Comparison of ENCODE assay signal across 8 mouse cellular contexts in the genomic region with DNA sequence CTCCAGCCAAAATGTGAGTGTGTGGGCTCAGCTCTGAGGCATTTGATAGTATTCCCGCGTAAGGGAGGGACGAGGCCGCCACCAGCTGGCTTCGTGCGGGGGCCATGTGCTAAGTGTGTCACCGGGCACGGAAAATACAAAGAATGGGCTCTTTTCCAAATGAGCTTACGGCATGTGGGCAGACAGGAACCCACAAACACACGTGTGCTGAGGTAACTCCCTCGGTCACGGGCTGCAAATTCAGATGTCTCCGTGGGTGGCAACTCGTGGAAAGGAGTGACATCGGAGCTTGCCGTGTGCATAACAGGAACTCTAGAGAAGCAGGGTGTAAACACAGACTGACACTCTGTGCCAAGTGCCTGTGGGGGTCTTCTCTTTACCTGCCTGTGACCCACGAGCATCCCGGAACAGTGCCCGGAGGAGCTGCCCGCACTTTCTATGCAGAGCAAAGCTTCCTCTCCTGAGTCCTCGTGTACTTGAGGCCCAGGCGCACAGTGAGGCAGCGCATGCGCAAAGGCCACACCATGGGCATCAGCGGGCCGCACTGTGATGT.
A peak's percentile ranks its signal among the peaks of the same experiment; 100 is the strongest.
DNase-seq lines count a peak whose midpoint lies in the region; ATAC-seq and TF ChIP-seq lines count a peak whose summit lies in the region.
"Had no signal": no experiment of that assay in that cellular context is flagged by ENCODE, and none has a peak within 500 bp of the region (broad histone marks: within the 10 kb centered on the region; RNA-seq: fewer than 3 reads in every experiment).

No protein-coding gene starts in this region.

- peak; percentile 11 for DNase-seq in limb, embryonic 14.5 days (ENCODE audit: low spot score)
- no peak for DNase-seq in limb, embryonic 10.5 days (ENCODE audit: low spot score)
- peak; percentile 22 to 43 for DNase-seq in heart, postnatal 14 days
- peak; percentile 44 for DNase-seq in lung, postnatal 0 days (ENCODE audit: low spot score)
- no peak for DNase-seq in liver, embryonic 11.5 days (ENCODE audit: low spot score)
- DNase-seq in liver, postnatal 0 days: no peak

- TF ChIP-seq CTCF in lung, postnatal 0 days (IDR thresholded peaks at IDR 0.05): no peak
- no peak for TF ChIP-seq CTCF in liver, postnatal 0 days (IDR thresholded peaks at IDR 0.05; ENCODE audit: low read depth)

- H3K9me3 ChIP-seq in limb, embryonic 14.5 days (ENCODE audit: control insufficient read depth, low read length): no peaks in the 10 kb centered on the region
- H3K9me3 ChIP-seq in limb, embryonic 10.5 days (replicated peaks): no peaks in the 10 kb centered on the region
- no peaks in the 10 kb centered on the region for H3K9me3 ChIP-seq in embryonic facial prominence, embryonic 15.5 days (replicated peaks)
- no peaks in the 10 kb centered on the region for H3K9me3 ChIP-seq in lung, postnatal 0 days (ENCODE audit: low read length)
- no peaks in the 10 kb centered on the region for H3K9me3 ChIP-seq in liver, embryonic 11.5 days (ENCODE audit: control insufficient read depth, low read length)
- H3K9me3 ChIP-seq in liver, postnatal 0 days (ENCODE audit: low read length): no peaks in the 10 kb centered on the region
- H3K9me3 ChIP-seq: limb, embryonic 15.5 days had no signal

- H3K4me1 ChIP-seq in limb, embryonic 14.5 days (ENCODE audit: control insufficient read depth, insufficient read depth, low read length): peaks cover 25% of the 10 kb centered on the region
- H3K4me1 ChIP-seq in limb, embryonic 10.5 days: peaks cover 17% of the 10 kb centered on the region
- H3K4me1 ChIP-seq in embryonic facial prominence, embryonic 15.5 days: peaks cover 25% of the 10 kb centered on the region
- peaks cover 4% of the 10 kb centered on the region for H3K4me1 ChIP-seq in lung, postnatal 0 days (ENCODE audit: insufficient read depth, low read depth, low read length)
- H3K4me1 ChIP-seq in liver, embryonic 11.5 days (replicated peaks; ENCODE audit: control insufficient read depth, insufficient read depth, low read length): no peaks in the 10 kb centered on the region
- no peaks in the 10 kb centered on the region; the same call in 1 of the 2 replicates for H3K4me1 ChIP-seq in liver, postnatal 0 days (ENCODE audit: insufficient read depth)

- H3K27me3 ChIP-seq in limb, embryonic 14.5 days (ENCODE audit: control insufficient read depth, insufficient read depth, low read length): no peaks in the 10 kb centered on the region
- no peaks in the 10 kb centered on the region for H3K27me3 ChIP-seq in limb, embryonic 10.5 days (ENCODE audit: low read depth, poor library complexity, severe bottlenecking)
- no peaks in the 10 kb centered on the region for H3K27me3 ChIP-seq in embryonic facial prominence, embryonic 15.5 days
- H3K27me3 ChIP-seq in lung, postnatal 0 days (replicated peaks; ENCODE audit: insufficient read depth, low read length): no peaks in the 10 kb centered on the region
- no peaks in the 10 kb centered on the region for H3K27me3 ChIP-seq in liver, embryonic 11.5 days (replicated peaks; ENCODE audit: control insufficient read depth, insufficient read depth, low read length)
- H3K27me3 ChIP-seq in liver, postnatal 0 days (ENCODE audit: insufficient read depth, low read length): no peaks in the 10 kb centered on the region
- H3K27me3 ChIP-seq: limb, embryonic 15.5 days had no signal

- intact Hi-C loops in heart, postnatal 14 days (cut with DNase I): no loop called here

- H3K36me3 ChIP-seq in limb, embryonic 14.5 days (ENCODE audit: control insufficient read depth, insufficient read depth, low read length): no peaks in the 10 kb centered on the region
- H3K36me3 ChIP-seq in limb, embryonic 10.5 days: peaks cover 18% of the 10 kb centered on the region
- no peaks in the 10 kb centered on the region for H3K36me3 ChIP-seq in embryonic facial prominence, embryonic 15.5 days
- H3K36me3 ChIP-seq in lung, postnatal 0 days (ENCODE audit: insufficient read depth, low read length): no peaks in the 10 kb centered on the region
- H3K36me3 ChIP-seq in liver, embryonic 11.5 days (ENCODE audit: control insufficient read depth, insufficient read depth, low read length): no peaks in the 10 kb centered on the region
- H3K36me3 ChIP-seq in liver, postnatal 0 days (replicated peaks; ENCODE audit: insufficient read depth, low read length): no peaks in the 10 kb centered on the region
- H3K36me3 ChIP-seq: limb, embryonic 15.5 days had no signal

- no peak overlapping the region for H3K27ac ChIP-seq in limb, embryonic 14.5 days (replicated peaks; ENCODE audit: low read depth, low read length)
- no peak overlapping the region for H3K27ac ChIP-seq in limb, embryonic 10.5 days
- H3K27ac ChIP-seq in embryonic facial prominence, embryonic 15.5 days (replicated peaks): peak overlapping the region; percentile 69
- peak overlapping the region; percentile 38; the same call in 1 of the 2 replicates for H3K27ac ChIP-seq in lung, postnatal 0 days (ENCODE audit: low read length)
- no peak overlapping the region for H3K27ac ChIP-seq in liver, embryonic 11.5 days (ENCODE audit: low read depth, low read length)
- no peak overlapping the region for H3K27ac ChIP-seq in liver, postnatal 0 days (ENCODE audit: low read depth)
- H3K27ac ChIP-seq: limb, embryonic 15.5 days had no signal

- no peak for TF ChIP-seq POLR2A in limb, embryonic 14.5 days (IDR thresholded peaks at IDR 0.05; ENCODE audit: borderline replicate concordance, extremely low read depth, insufficient read depth, insufficient read length)

- TF ChIP-seq EP300 in lung, postnatal 0 days (IDR thresholded peaks at IDR 0.05): no peak
- no peak for TF ChIP-seq EP300 in liver, postnatal 0 days (IDR thresholded peaks at IDR 0.05; ENCODE audit: low read depth)

- 72% methylated on average over 26 of the region's 26 CpGs for WGBS in limb, embryonic 14.5 days
- 95% methylated on average over 26 of the region's 26 CpGs for WGBS in limb, embryonic 10.5 days
- 55% methylated on average over 26 of the region's 26 CpGs for WGBS in embryonic facial prominence, embryonic 15.5 days
- 62% methylated on average over 26 of the region's 26 CpGs for WGBS in lung, postnatal 0 days
- 90% methylated on average over 26 of the region's 26 CpGs for WGBS in liver, embryonic 11.5 days
- WGBS in liver, postnatal 0 days (ENCODE audit: insufficient replicate concordance): 84% methylated on average over 26 of the region's 26 CpGs

- peak; percentile 19; the same call in 1 of the 2 replicates for ATAC-seq in limb, embryonic 14.5 days (ENCODE audit: low FRiP score, low read depth)
- ATAC-seq in embryonic facial prominence, embryonic 15.5 days (ENCODE audit: insufficient number of reproducible peaks, low FRiP score, low TSS enrichment, low read depth): 0 out of 2 replicates have a peak, but pooled peaks have one; percentile 12
- ATAC-seq in lung, postnatal 0 days: peak; percentile 64
- ATAC-seq in liver, embryonic 11.5 days (replicated peaks; ENCODE audit: low FRiP score): no peak
- ATAC-seq in liver, postnatal 0 days: no peak

- H3K4me2 ChIP-seq in limb, embryonic 14.5 days (replicated peaks; ENCODE audit: low read depth, low read length, severe bottlenecking): no peak overlapping the region
- 0 out of 2 replicates have a peak overlapping the region, but pooled peaks have one; percentile 1 for H3K4me2 ChIP-seq in embryonic facial prominence, embryonic 15.5 days (replicated peaks)
- peak overlapping the region; percentile 11 for H3K4me2 ChIP-seq in lung, postnatal 0 days (replicated peaks; ENCODE audit: low read depth, low read length)
- H3K4me2 ChIP-seq in liver, embryonic 11.5 days: no peak overlapping the region
- no peak overlapping the region for H3K4me2 ChIP-seq in liver, postnatal 0 days (ENCODE audit: low read depth, low read length)
- H3K4me2 ChIP-seq: limb, embryonic 15.5 days had no signal

- H3K9ac ChIP-seq in limb, embryonic 14.5 days (ENCODE audit: low read depth, low read length, severe bottlenecking): no peak overlapping the region
- no peak overlapping the region for H3K9ac ChIP-seq in embryonic facial prominence, embryonic 15.5 days
- no peak overlapping the region for H3K9ac ChIP-seq in lung, postnatal 0 days (replicated peaks; ENCODE audit: low read depth)
- H3K9ac ChIP-seq in liver, embryonic 11.5 days (ENCODE audit: low read depth, low read length): no peak overlapping the region
- no peak overlapping the region for H3K9ac ChIP-seq in liver, postnatal 0 days (replicated peaks)
- H3K9ac ChIP-seq: limb, embryonic 15.5 days had no signal

- H3K4me3 ChIP-seq in limb, embryonic 14.5 days (replicated peaks; ENCODE audit: low read length): no peak overlapping the region
- H3K4me3 ChIP-seq in limb, embryonic 10.5 days: no peak overlapping the region
- H3K4me3 ChIP-seq in embryonic facial prominence, embryonic 15.5 days (replicated peaks): no peak overlapping the region
- no peak overlapping the region for H3K4me3 ChIP-seq in lung, postnatal 0 days (ENCODE audit: low read depth, low read length)
- no peak overlapping the region for H3K4me3 ChIP-seq in liver, embryonic 11.5 days (ENCODE audit: low read depth, low read length)
- H3K4me3 ChIP-seq in liver, postnatal 0 days (ENCODE audit: low read depth, low read length): no peak overlapping the region
- H3K4me3 ChIP-seq: limb, embryonic 15.5 days had no signal

Comparison
In these comparisons a context has a peak if more than half of its experiments do, and no peak if none do; other contexts are left out.
1. DNase-seq: peak in limb, embryonic 14.5 days (single experiment), heart, postnatal 14 days (2 of 2) and lung, postnatal 0 days (single experiment); none in limb, embryonic 10.5 days (single experiment), liver, embryonic 11.5 days (single experiment) and liver, postnatal 0 days (single experiment).
2. ATAC-seq: peak in limb, embryonic 14.5 days (single experiment), embryonic facial prominence, embryonic 15.5 days (single experiment) and lung, postnatal 0 days (single experiment); none in liver, embryonic 11.5 days (single experiment) and liver, postnatal 0 days (single experiment).
3. H3K27ac ChIP-seq: peak in embryonic facial prominence, embryonic 15.5 days (single experiment) and lung, postnatal 0 days (single experiment); none in limb, embryonic 14.5 days (single experiment), limb, embryonic 10.5 days (single experiment), liver, embryonic 11.5 days (single experiment) and liver, postnatal 0 days (single experiment).
4. H3K4me2 ChIP-seq: peak in embryonic facial prominence, embryonic 15.5 days (single experiment) and lung, postnatal 0 days (single experiment); none in limb, embryonic 14.5 days (single experiment), liver, embryonic 11.5 days (single experiment) and liver, postnatal 0 days (single experiment).